Mouse (Mus musculus): ENCODE data around the gene Cc2d1a.

The Cc2d1a gene

DNA sequence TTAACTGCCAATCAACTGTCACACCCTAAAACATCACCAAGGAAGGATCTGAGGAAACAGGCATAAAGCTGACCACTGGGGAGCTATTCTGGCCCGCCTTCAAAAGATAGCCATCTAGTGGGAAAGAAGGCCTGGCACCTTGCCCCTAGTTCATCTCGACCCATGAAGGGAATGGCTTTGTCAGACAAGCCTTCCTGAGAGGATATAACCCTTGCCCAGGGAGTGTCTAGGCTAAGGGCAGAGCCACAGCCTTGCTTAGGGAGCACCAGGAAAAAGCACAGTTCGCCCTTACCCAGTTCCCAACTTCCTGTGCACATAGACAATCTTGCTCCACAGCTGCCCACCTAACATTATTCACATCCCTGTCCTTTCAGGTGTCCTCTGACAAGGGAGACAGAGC is 44.1 kb downstream of the Cc2d1a start:
- no peak for DNase-seq

DNA sequence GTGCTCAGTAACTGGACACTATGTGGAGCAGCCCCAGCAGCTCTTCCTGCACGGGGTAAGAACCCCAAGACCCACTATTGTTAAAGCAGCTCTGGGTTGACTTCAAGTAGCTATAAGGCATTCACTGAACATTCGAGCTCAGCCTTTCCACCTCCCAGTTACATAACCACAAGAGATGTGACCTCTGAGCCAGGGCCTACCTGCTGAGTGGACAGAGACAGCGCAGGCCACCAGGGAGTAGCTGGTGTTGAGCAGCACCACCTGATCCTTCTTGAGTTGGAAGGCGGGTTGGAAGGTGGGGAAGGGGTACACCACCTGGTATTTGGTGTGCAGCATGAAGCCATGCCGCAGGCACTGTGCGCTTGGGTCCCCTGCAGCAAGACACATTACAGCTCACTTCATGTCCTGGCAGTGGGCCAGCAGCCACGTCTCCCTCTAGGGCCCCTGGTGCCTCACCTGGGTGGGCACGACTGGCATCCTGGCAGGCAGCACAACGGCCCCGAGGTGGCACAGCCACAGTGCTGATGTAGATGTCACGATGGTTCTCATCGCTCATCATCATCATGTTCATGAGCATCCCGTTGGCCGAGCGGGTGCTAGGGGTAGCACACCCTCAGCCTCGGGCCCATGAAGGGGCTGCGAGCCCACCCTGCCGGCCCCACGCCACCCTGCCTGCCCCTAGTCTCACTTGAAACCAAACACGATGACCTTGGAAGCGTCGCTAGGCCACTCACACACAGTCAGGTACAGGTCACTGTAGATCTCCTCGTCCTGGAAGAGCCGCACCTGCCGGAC is 46.1 kb downstream of the Cc2d1a start:
- DNase-seq: no peak

DNA sequence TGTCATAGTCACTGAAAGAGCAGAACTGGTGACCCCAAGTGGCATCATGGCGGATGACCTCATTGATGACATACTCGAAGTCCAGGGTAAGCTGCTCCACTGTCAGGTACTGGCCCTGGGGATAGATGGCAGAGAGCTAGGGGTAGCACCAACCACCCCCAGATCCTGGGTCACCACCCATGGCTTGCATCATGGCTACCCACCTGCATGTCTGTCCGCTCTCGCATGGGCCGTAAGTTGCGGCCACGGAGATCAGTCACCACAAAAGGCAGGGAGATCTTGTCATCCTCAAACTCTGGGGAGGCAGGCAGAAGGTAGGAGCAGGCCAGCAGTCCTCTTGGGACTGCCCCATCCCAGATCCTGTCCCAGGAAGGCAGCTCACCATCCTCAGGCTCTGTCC is 49.4 kb downstream of the Cc2d1a start:
- no peak for DNase-seq

DNA sequence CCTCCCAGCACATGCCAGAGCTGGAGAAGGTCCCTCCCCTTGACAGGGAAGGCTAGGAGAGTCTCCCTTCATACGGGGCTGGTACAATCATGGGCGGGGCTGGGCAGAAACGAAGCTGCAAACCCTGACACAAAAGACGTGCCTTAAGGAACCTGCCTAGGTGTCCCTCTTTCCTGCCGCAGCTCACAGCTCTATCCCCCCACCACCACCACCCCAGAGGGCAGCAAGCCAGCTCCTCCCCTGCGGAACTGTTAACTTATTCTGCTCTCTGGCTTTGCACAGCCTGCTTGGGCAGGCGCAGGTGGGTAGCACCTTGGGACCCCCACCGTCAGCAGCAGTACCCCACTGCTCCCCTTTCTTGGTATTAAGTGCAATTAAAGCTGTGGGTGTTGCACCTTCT is 51.7 kb downstream of the Cc2d1a start:
- peak; percentile 16 for DNase-seq

DNA sequence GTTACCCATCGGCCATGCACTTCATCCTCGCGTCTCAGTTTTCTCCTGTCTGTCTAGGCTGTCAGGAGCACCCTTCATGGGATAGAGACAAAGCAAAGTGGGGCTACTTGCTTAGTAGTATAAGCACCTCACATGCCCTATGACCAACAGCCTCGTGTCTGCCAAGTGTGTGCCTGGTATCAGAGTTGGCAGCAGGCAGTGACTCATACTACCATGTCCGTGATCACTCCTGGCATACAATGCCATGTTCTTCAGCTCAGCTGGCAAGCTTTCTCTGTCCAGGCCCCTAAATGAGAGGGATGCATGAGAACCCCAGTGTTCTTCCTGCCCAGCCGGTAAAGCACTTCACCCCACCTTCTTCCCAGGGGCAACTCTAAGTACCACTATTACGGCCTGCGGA is 57.2 kb downstream of the Cc2d1a start:
- DNase-seq: no peak

DNA sequence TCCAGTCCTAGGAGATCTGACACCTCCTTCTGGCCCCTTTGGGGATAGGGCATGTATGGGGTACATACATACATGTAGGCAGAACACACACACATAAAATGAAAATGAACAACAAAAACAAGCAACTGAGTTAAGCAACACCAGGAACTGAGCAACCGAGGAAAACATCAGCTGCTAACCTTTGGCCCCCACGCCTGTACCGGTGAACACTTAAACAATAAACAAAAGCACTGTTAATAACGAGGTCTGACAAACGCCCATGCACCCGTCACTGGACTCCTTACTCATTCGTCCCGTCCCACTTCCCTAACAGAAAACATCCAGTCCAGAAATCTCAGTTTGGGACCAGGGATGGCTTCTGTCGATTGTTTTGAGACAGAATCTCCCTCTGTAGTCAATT is 58.5 kb downstream of the Cc2d1a start:
- DNase-seq: no peak

DNA sequence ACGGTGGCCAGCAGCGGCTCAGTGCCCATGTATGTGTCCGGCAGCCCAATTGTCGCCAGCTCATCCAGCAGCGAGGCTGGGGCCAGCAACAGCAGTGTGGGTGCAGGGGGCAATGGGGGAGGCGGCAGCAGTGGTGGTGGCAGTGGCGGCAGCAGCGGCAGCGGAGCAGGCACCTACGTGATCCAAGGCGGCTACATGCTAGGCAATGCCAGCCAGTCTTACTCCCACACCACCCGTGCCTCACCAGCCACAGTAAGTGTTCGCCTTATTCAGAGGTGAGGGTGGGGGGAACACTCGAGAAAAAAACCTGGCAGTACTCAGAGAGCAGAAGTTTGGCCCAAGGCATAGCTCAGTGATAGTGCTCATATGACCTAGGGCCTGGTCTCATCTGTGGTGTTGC is 59.9 kb downstream of the Cc2d1a start:
- no peak for DNase-seq

DNA sequence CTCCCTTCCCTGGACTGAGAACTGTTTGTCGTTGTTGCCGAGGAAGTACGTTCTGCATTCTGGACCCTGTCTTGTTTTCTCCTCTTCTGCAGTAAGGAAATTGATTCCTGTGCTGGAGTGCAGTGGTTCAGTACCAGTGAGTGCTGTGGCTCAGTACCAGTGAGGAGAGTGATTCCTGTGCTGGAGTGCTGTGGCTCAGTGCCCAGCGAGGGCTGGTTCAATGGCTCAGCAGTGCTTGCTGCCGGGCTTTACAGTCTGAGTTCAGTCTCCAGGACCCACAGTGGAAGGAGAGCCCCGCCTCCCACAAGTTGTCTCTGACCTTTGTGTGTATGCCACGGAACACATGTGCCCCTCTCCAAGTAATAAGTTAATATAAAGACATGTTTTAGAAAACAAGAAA is 60.6 kb downstream of the Cc2d1a start:
- no peak for DNase-seq

DNA sequence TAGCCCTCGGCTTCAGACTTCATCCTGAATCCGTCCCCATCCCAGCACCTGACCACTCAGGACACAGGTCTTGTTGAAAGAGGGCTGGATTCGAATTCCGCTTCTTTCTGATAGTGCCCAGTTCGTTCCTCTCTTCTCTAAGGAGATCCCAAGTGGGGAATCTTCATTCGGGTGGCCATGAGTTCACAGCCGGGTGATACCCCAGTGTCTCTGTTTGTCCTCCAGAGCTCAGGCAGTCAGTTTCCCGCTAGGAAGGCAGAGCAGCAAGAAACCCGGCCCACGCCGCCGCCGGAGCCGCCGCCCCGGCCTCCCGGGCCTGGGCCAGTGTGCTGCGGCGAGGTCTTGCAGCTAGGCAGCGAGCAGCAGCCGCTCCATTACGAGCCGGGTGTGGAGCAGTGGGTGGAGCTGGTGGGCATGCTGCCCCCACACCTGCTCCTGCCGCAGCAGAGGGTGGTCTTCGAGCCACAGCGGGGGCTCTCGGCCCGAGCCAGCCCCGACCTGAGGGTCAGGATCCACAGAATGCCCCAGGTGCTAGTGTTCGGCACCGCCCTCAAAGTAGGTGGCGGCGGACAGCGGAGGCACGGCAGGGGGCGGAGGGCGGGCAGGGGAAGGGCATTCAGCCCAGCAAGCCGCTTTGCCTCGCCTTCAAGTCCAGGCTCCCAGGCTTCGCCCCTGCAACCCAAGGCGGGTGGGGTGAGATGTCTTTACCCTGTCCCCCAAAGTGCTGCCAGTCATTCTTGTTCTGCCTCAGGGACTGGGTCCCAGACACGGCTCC is 63.2 kb downstream of the Cc2d1a start:
- DNase-seq: no peak

DNA sequence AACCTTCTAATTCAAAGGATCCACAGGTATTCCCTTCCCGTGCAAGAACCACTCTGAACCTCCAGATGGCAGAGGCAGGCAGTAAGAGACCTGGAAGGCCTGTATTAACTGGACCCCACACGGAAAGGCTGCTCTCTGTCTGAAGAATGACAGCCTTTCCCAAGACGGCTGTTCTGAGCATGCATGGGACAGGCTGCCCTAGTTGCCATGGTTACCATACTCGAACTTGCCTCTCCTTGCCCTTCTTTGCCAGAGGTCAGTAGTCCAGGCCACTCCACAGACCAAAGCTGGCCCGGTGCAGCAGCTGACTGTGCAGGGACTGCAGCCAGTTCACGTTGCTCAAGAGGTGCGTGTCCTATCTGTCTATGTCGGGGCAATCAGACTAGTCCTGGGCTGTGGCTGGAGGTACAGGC is 63.9 kb downstream of the Cc2d1a start:
- DNase-seq: no peak

All from cerebellum, adult 11-12 months (tissue).